Comparison of ENCODE assay signal across 8 mouse cellular contexts in the genomic region with DNA sequence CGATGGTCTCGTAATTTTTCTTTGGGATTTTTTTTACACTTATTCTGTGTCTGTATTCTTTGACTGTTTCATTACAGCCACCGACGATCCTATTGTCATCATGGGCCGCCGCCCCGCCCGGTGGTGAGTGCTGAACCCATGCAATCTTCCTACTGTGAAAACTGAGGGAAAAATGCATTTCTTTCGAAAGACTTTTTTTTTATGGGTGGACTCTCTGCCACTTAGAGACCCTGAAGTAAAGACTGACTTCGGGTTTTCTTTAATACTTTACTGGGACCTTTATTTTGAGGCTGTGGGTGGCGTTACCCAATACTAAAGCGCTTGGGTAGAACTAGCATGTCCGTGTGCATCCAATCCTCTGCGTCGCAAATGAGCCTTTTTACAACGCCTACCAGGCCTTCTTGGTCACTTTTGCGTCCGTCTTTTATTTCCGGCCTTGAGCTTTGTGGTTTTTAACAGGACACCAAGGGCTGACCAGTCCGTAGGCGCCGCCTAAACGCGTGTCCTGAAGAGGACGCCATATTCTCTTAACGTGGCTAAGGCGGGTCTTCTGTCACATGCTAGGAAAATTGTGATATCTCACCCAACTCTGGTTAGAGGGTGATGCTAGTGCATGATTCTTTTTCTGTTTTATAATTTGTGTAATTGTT. TPM values are rescaled to one million over a fixed set of nuclear protein-coding genes. Genes with fewer than 3 reads are reported as not detected.
DNase-seq lines count a peak whose midpoint lies in the region; ATAC-seq and TF ChIP-seq lines count a peak whose summit lies in the region.

No protein-coding gene starts in this region.

- H3K9ac ChIP-seq in embryonic facial prominence, embryonic 11.5 days (replicated peaks; ENCODE audit: low read length) = peak overlapping the region; percentile 79
- H3K9ac ChIP-seq in heart, postnatal 0 days (replicated peaks; ENCODE audit: low read depth, low read length) = peak overlapping the region; percentile 78
- peak overlapping the region; percentile 72 for H3K9ac ChIP-seq in midbrain, embryonic 11.5 days (ENCODE audit: low read length)

- no peaks in the 10 kb centered on the region for H3K27me3 ChIP-seq in E14TG2a.4 (ENCODE audit: insufficient read depth, low read length)
- H3K27me3 ChIP-seq in embryonic facial prominence, embryonic 11.5 days (ENCODE audit: control insufficient read depth, insufficient read depth, low read length) = no peaks in the 10 kb centered on the region
- H3K27me3 ChIP-seq in heart, postnatal 0 days (ENCODE audit: control insufficient read depth, insufficient read depth, low read length) = no peaks in the 10 kb centered on the region
- peaks cover 7% of the 10 kb centered on the region; the same call in 1 of the 2 replicates for H3K27me3 ChIP-seq in limb, embryonic 10.5 days (ENCODE audit: low read depth, poor library complexity, severe bottlenecking)
- H3K27me3 ChIP-seq in midbrain, embryonic 11.5 days (ENCODE audit: control insufficient read depth, insufficient read depth, low read length) = no peaks in the 10 kb centered on the region

- H3K4me1 ChIP-seq in E14TG2a.4 (replicated peaks; ENCODE audit: low read depth, low read length) = peaks cover 13% of the 10 kb centered on the region
- no peaks in the 10 kb centered on the region for H3K4me1 ChIP-seq in embryonic facial prominence, embryonic 11.5 days (ENCODE audit: control insufficient read depth, insufficient read depth, low read length)
- 0 out of 2 replicates have a peak, but pooled peaks cover 6% of the 10 kb centered on the region for H3K4me1 ChIP-seq in heart, postnatal 0 days (ENCODE audit: control insufficient read depth, insufficient read depth)
- 0 out of 2 replicates have a peak, but pooled peaks cover 3% of the 10 kb centered on the region for H3K4me1 ChIP-seq in limb, embryonic 10.5 days
- H3K4me1 ChIP-seq in midbrain, embryonic 11.5 days (ENCODE audit: control insufficient read depth, insufficient read depth, low read length) = peaks cover 2% of the 10 kb centered on the region; the same call in 1 of the 2 replicates

- H3K4me3 ChIP-seq in E14TG2a.4 (replicated peaks; ENCODE audit: low read length) = peak overlapping the region; percentile 87
- peak overlapping the region; percentile 54 for H3K4me3 ChIP-seq in embryonic facial prominence, embryonic 11.5 days (ENCODE audit: low read depth, low read length)
- peak overlapping the region; percentile 72 for H3K4me3 ChIP-seq in heart, postnatal 0 days (ENCODE audit: low read depth, low read length)
- H3K4me3 ChIP-seq in limb, embryonic 10.5 days = peak overlapping the region; percentile 59
- peak overlapping the region; percentile 42 for H3K4me3 ChIP-seq in midbrain, embryonic 11.5 days (ENCODE audit: low read depth, low read length)

- H3K4me2 ChIP-seq in embryonic facial prominence, embryonic 11.5 days (ENCODE audit: low read depth, low read length) = peak overlapping the region; percentile 42
- peak overlapping the region; percentile 64 for H3K4me2 ChIP-seq in heart, postnatal 0 days (ENCODE audit: low read depth, low read length)
- H3K4me2 ChIP-seq in midbrain, embryonic 11.5 days = peak overlapping the region; percentile 51

- no peak for TF ChIP-seq CTCF in E14TG2a.4 (conservative IDR thresholded peaks at IDR 0.05; ENCODE audit: low read length)
- no peak for TF ChIP-seq CTCF in heart, postnatal 0 days (IDR thresholded peaks at IDR 0.05; ENCODE audit: low read depth)

- ATAC-seq in CD4-positive, CD25-positive, alpha-beta regulatory T cell, adult 4 months = no peak
- ATAC-seq in embryonic facial prominence, embryonic 11.5 days (replicated peaks; ENCODE audit: insufficient number of reproducible peaks, low FRiP score, low TSS enrichment, low read depth) = no peak
- 0 out of 2 replicates have a peak, but pooled peaks have one; percentile 7 for ATAC-seq in heart, postnatal 0 days (ENCODE audit: insufficient read depth, low read depth)
- ATAC-seq in midbrain, embryonic 11.5 days (ENCODE audit: low FRiP score) = no peak

- TF ChIP-seq EP300 in heart, postnatal 0 days (IDR thresholded peaks at IDR 0.05; ENCODE audit: low read depth) = no peak

- peaks cover 27% of the 10 kb centered on the region for H3K36me3 ChIP-seq in E14TG2a.4 (ENCODE audit: insufficient read depth, low read length)
- H3K36me3 ChIP-seq in embryonic facial prominence, embryonic 11.5 days (replicated peaks; ENCODE audit: control insufficient read depth, insufficient read depth, low read depth, low read length) = no peaks in the 10 kb centered on the region
- 0 out of 2 replicates have a peak, but pooled peaks cover 5% of the 10 kb centered on the region for H3K36me3 ChIP-seq in heart, postnatal 0 days (replicated peaks; ENCODE audit: control insufficient read depth, insufficient read depth, low read length)
- peaks cover 14% of the 10 kb centered on the region for H3K36me3 ChIP-seq in limb, embryonic 10.5 days
- peaks cover 2% of the 10 kb centered on the region; the same call in 1 of the 2 replicates for H3K36me3 ChIP-seq in midbrain, embryonic 11.5 days (ENCODE audit: control insufficient read depth, insufficient read depth, low read length)

- DNase-seq in CD4-positive, CD25-positive, alpha-beta regulatory T cell, adult 2 months (ENCODE audit: low read depth, low spot score) = peak; percentile 51
- DNase-seq in embryonic facial prominence, embryonic 11.5 days (ENCODE audit: low spot score) = peak; percentile 41
- DNase-seq in heart, postnatal 0 days (ENCODE audit: low spot score) = peak; percentile 26
- DNase-seq in limb, embryonic 10.5 days (ENCODE audit: low spot score) = peak; percentile 46
- peak; percentile 87 for DNase-seq in midbrain, embryonic 11.5 days (ENCODE audit: low spot score, missing footprints)
- peak; percentile 18 for DNase-seq in thymus, postnatal 0 days (ENCODE audit: low spot score)

- WGBS in embryonic facial prominence, embryonic 11.5 days = 13% methylated on average over 27 of the region's 27 CpGs
- WGBS in heart, postnatal 0 days = 18% methylated on average over 27 of the region's 27 CpGs
- 10% methylated on average over 27 of the region's 27 CpGs for WGBS in limb, embryonic 10.5 days
- WGBS in midbrain, embryonic 11.5 days = 20% methylated on average over 27 of the region's 27 CpGs

- no peaks in the 10 kb centered on the region for H3K9me3 ChIP-seq in E14TG2a.4 (ENCODE audit: low read length)
- H3K9me3 ChIP-seq in embryonic facial prominence, embryonic 11.5 days (replicated peaks; ENCODE audit: control insufficient read depth, low read length) = no peaks in the 10 kb centered on the region
- H3K9me3 ChIP-seq in heart, postnatal 0 days (replicated peaks; ENCODE audit: control insufficient read depth, low read length) = no peaks in the 10 kb centered on the region
- no peaks in the 10 kb centered on the region for H3K9me3 ChIP-seq in limb, embryonic 10.5 days (replicated peaks)
- no peaks in the 10 kb centered on the region for H3K9me3 ChIP-seq in midbrain, embryonic 11.5 days (ENCODE audit: control insufficient read depth, low read length)

- H3K27ac ChIP-seq in embryonic facial prominence, embryonic 11.5 days (replicated peaks; ENCODE audit: low read depth, low read length) = peak overlapping the region; percentile 41; the same call in 1 of the 2 replicates
- H3K27ac ChIP-seq in heart, postnatal 0 days (ENCODE audit: low read depth) = peak overlapping the region; percentile 75
- peak overlapping the region; percentile 83 for H3K27ac ChIP-seq in limb, embryonic 10.5 days
- peak overlapping the region; percentile 27; the same call in 1 of the 2 replicates for H3K27ac ChIP-seq in midbrain, embryonic 11.5 days (ENCODE audit: low read depth, low read length)

RNA-seq across cellular contexts. Expression of gene Rpl10, which starts 0.4 kb away (rescaled TPM):
- 1,000 to 10,000 TPM in 1 of 2 experiments, 100 to 1,000 TPM in 1; 597 to 1,460 TPM for polyA plus RNA-seq in CD4-positive, CD25-positive, alpha-beta regulatory T cell, adult 4 months (2017; shearing (Covaris generic))
- 846 and 890 TPM in 2 replicates for polyA plus RNA-seq in embryonic facial prominence, embryonic 11.5 days (2014; fragmentation: Nextera tagmentation; extraction: Ambion mirVana)
- total RNA-seq in heart, postnatal 0 days (2014; rRNA removed; ENCODE audit: low replicate concordance) = 2,015 and 2,184 TPM in 2 replicates
- polyA plus RNA-seq in heart, postnatal 0 days (2015; fragmentation: Nextera tagmentation; extraction: Ambion mirVana) = 410 and 447 TPM in 2 replicates
- 862 and 901 TPM in 2 replicates for polyA plus RNA-seq in limb, embryonic 10.5 days (2016; fragmentation: Nextera tagmentation; extraction: Ambion mirVana)
- 661 and 713 TPM in 2 replicates for polyA plus RNA-seq in midbrain, embryonic 11.5 days (2014; fragmentation: Nextera tagmentation; extraction: Ambion mirVana)
- 838 and 891 TPM in 2 replicates for polyA plus RNA-seq in thymus, postnatal 0 days (2015; fragmentation: Nextera tagmentation; extraction: Ambion mirVana)

RNA-seq across cellular contexts. Expression of gene Taz, which starts 10.7 kb away (rescaled TPM):
- polyA plus RNA-seq in CD4-positive, CD25-positive, alpha-beta regulatory T cell, adult 4 months (2017; shearing (Covaris generic)) = 10 to 100 TPM; 54.0 to 68.6 TPM
- 62.0 and 65.2 TPM in 2 replicates for polyA plus RNA-seq in embryonic facial prominence, embryonic 11.5 days (2014; fragmentation: Nextera tagmentation; extraction: Ambion mirVana)
- 69.3 and 71.1 TPM in 2 replicates for total RNA-seq in heart, postnatal 0 days (2014; rRNA removed; ENCODE audit: low replicate concordance)
- polyA plus RNA-seq in heart, postnatal 0 days (2015; fragmentation: Nextera tagmentation; extraction: Ambion mirVana) = 60.9 and 69.7 TPM in 2 replicates
- polyA plus RNA-seq in limb, embryonic 10.5 days (2016; fragmentation: Nextera tagmentation; extraction: Ambion mirVana) = 69.0 and 80.5 TPM in 2 replicates
- 57.9 and 60.9 TPM in 2 replicates for polyA plus RNA-seq in midbrain, embryonic 11.5 days (2014; fragmentation: Nextera tagmentation; extraction: Ambion mirVana)
- 66.0 and 71.6 TPM in 2 replicates for polyA plus RNA-seq in thymus, postnatal 0 days (2015; fragmentation: Nextera tagmentation; extraction: Ambion mirVana)

RNA-seq across cellular contexts. Expression of gene Dnase1l1, which starts 11.1 kb away (rescaled TPM):
- polyA plus RNA-seq in CD4-positive, CD25-positive, alpha-beta regulatory T cell, adult 4 months (2017; shearing (Covaris generic)) = 10 to 100 TPM; 23.0 to 31.1 TPM
- polyA plus RNA-seq in embryonic facial prominence, embryonic 11.5 days (2014; fragmentation: Nextera tagmentation; extraction: Ambion mirVana) = 4.2 and 5.2 TPM in 2 replicates
- total RNA-seq in heart, postnatal 0 days (2014; rRNA removed; ENCODE audit: low replicate concordance) = 11.7 and 26.5 TPM in 2 replicates
- 14.5 and 15.8 TPM in 2 replicates for polyA plus RNA-seq in heart, postnatal 0 days (2015; fragmentation: Nextera tagmentation; extraction: Ambion mirVana)
- polyA plus RNA-seq in limb, embryonic 10.5 days (2016; fragmentation: Nextera tagmentation; extraction: Ambion mirVana) = 3.4 and 5.0 TPM in 2 replicates
- 4.3 and 4.4 TPM in 2 replicates for polyA plus RNA-seq in midbrain, embryonic 11.5 days (2014; fragmentation: Nextera tagmentation; extraction: Ambion mirVana)
- 8.1 and 9.0 TPM in 2 replicates for polyA plus RNA-seq in thymus, postnatal 0 days (2015; fragmentation: Nextera tagmentation; extraction: Ambion mirVana)

RNA-seq across cellular contexts. Expression of gene Emd, which starts 16.5 kb away (rescaled TPM):
- 10 to 100 TPM; 35.0 to 53.2 TPM for polyA plus RNA-seq in CD4-positive, CD25-positive, alpha-beta regulatory T cell, adult 4 months (2017; shearing (Covaris generic))
- 29.3 and 31.8 TPM in 2 replicates for polyA plus RNA-seq in embryonic facial prominence, embryonic 11.5 days (2014; fragmentation: Nextera tagmentation; extraction: Ambion mirVana)
- 34.4 and 73.4 TPM in 2 replicates for total RNA-seq in heart, postnatal 0 days (2014; rRNA removed; ENCODE audit: low replicate concordance)
- 13.1 and 13.2 TPM in 2 replicates for polyA plus RNA-seq in heart, postnatal 0 days (2015; fragmentation: Nextera tagmentation; extraction: Ambion mirVana)
- 25.2 and 29.8 TPM in 2 replicates for polyA plus RNA-seq in limb, embryonic 10.5 days (2016; fragmentation: Nextera tagmentation; extraction: Ambion mirVana)
- 24.3 and 25.2 TPM in 2 replicates for polyA plus RNA-seq in midbrain, embryonic 11.5 days (2014; fragmentation: Nextera tagmentation; extraction: Ambion mirVana)
- polyA plus RNA-seq in thymus, postnatal 0 days (2015; fragmentation: Nextera tagmentation; extraction: Ambion mirVana) = 19.6 and 22.5 TPM in 2 replicates

RNA-seq across cellular contexts. Expression of gene Flna, which starts 21.4 kb away (rescaled TPM):
- 100 to 1,000 TPM; 199 to 249 TPM for polyA plus RNA-seq in CD4-positive, CD25-positive, alpha-beta regulatory T cell, adult 4 months (2017; shearing (Covaris generic))
- polyA plus RNA-seq in embryonic facial prominence, embryonic 11.5 days (2014; fragmentation: Nextera tagmentation; extraction: Ambion mirVana) = 267 and 289 TPM in 2 replicates
- 374 and 672 TPM in 2 replicates for total RNA-seq in heart, postnatal 0 days (2014; rRNA removed; ENCODE audit: low replicate concordance)
- 58.0 and 67.4 TPM in 2 replicates for polyA plus RNA-seq in heart, postnatal 0 days (2015; fragmentation: Nextera tagmentation; extraction: Ambion mirVana)
- polyA plus RNA-seq in limb, embryonic 10.5 days (2016; fragmentation: Nextera tagmentation; extraction: Ambion mirVana) = 273 and 333 TPM in 2 replicates
- 178 and 185 TPM in 2 replicates for polyA plus RNA-seq in midbrain, embryonic 11.5 days (2014; fragmentation: Nextera tagmentation; extraction: Ambion mirVana)
- polyA plus RNA-seq in thymus, postnatal 0 days (2015; fragmentation: Nextera tagmentation; extraction: Ambion mirVana) = 108 and 110 TPM in 2 replicates

Comparison
In these comparisons a context has a peak if more than half of its experiments do, and no peak if none do; other contexts are left out.
1. DNase-seq: peak in every context shown above with its lines; median percentile 87 in midbrain, embryonic 11.5 days; 51 in CD4-positive, CD25-positive, alpha-beta regulatory T cell, adult 2 months; 46 in limb, embryonic 10.5 days; 41 in embryonic facial prominence, embryonic 11.5 days; 26 in heart, postnatal 0 days; 18 in thymus, postnatal 0 days.
2. H3K27ac ChIP-seq: peak in every context shown above with its lines; median percentile 83 in limb, embryonic 10.5 days; 75 in heart, postnatal 0 days; 41 in embryonic facial prominence, embryonic 11.5 days; 27 in midbrain, embryonic 11.5 days.